Mouse (Mus musculus) thymus, postnatal 0 days (tissue): ENCODE results near the gene Ralgapa2. TPM values are rescaled to one million over a fixed set of nuclear protein-coding genes. Genes with fewer than 3 reads are reported as not detected.

Source experiments
- DNase-seq: peaks from one replicate; pipeline ENCODE4 v3.0.0-alpha.2; 2015; ENCODE audit warnings: low spot score
- polyA plus RNA-seq: library from polyadenylated mRNA; unstranded; fragments of >200 nt; fragmentation: Nextera tagmentation; extraction: Ambion mirVana; gene quantifications from 2 replicates; pipeline ENCODE4 v1.2.1, GENCODE M21; 2015

Ralgapa2 gene
- polyA plus RNA-seq, 1 experiment from 2014 or later: 5.1 TPM

DNA sequence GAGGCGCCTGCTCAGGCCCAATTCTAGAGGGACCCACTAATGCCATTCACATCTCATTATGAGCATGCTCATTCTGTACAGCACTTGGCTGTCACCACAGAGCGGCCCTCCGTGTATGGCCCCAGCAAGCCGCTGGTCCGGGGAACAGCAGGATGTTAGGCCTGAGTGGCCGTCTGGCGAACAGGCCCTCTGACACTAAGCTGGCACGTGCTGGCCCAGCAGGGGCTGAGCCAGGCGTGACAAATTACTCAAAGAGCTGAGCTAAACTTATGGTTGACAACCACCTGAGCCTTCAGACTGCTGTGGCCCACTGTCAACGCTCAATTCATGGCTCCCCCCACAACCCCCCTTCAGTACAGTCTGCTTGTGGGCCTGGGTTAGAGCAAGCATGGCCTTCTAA, 249.9 kb downstream of the Ralgapa2 start:
- no peak for DNase-seq

DNA sequence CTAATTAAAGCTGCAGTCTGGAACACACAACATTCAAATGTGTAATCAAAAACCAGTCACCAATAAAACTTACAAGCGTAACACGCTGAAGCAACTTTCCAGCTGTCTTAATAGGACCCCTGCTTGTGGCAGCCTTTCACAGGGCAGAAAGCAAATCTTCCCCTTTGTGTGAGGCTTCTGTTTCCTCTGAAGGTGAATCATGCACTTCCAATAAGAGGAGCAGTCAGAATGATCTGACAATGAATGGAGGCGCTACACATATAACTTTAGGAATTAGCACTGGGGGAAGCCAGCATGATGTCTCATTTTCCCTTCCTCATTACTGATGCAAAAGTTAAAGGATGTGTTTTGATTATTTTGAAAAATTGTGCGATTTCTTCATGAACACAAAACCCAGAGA, 251.0 kb downstream of the Ralgapa2 start:
- DNase-seq: no peak

DNA sequence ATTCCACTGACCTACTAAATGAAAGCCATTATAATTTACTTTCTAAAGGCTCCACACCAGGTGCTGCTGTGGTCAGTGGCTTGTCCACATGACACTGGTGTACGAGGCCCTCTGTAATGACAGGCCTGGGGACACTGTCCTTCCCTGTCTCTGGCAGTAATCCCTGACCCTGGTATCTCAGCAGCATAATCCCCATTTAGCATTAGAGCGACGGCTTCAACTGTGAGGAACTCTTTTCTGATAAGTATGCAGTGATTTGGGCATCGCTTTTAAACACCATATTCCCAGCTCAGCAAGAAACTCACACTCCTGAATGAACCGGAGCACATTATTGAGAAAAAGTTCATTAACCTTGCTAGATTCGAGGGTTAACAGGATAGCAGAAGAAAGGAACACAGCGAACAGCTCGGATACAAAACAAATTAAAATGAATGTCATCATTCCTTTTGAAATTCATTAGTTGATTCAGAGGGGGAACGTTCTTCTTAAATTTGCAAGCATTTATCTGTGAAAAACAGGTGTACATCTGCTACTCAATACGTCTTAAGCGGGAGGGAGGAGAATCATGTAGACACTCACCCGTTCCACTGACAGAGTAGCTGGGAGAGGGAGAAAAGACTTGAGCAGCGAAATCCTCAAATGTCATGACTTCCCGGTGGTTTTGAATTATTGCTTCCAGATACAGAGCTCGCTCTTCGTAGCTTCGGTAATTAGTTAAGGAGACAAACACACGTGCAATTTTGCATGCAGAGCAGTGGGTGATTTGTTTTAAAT, 252.2 kb downstream of the Ralgapa2 start:
- DNase-seq: no peak

DNA sequence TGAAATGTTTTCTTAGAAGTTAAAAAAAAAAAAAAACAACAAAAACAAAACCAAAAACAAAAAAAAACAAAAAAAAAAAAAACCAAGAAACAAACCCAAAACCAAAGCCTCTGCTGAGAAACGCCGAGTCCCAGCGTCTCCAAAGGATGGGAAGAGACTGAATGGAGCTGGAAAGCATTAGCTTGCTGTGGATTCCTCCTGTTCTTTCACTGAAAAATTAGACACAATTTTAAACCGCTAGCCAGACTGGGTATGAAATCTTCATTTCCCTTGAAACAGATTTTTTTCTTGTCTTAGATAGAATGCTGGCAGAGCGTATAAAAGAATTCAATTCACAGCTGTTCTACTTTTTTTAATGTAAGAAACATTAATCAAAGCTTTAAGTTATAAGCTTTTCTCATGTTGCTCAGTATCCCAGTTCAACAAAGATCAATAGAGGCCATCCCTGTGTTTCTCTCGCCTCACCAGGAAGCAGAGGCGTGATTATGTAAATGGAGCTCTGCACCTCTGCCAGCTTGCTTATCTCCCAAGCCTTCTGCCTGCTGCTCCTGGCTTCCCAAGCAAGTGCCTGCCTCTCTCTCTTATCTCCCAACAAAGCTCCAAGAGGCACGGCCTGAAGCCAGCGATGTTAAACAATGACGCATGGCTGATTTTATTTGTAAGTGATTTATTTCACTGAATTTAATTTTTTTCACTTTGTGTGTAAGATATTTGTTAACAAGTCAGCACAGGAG, 253.2 kb downstream of the Ralgapa2 start:
- DNase-seq: no peak

DNA sequence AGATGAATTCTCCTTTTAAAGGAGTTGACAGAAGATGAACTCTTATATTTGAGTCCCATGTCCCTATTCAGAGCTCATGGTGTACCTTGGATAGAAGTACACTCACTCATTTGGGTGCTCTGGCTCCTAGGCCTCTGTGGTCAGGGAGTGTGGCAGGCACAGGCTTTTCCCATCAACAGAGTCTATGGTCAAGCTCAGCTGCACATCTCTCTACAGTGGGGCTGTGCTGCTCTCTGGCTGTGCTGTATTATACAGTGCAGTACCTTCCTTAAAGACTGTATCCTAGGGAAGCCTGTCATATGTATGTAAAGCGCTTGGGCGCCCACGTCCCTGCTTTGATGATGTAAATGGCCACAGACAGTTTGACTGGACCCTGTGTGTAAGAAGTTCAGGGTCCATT, 254.5 kb downstream of the Ralgapa2 start:
- no peak for DNase-seq

DNA sequence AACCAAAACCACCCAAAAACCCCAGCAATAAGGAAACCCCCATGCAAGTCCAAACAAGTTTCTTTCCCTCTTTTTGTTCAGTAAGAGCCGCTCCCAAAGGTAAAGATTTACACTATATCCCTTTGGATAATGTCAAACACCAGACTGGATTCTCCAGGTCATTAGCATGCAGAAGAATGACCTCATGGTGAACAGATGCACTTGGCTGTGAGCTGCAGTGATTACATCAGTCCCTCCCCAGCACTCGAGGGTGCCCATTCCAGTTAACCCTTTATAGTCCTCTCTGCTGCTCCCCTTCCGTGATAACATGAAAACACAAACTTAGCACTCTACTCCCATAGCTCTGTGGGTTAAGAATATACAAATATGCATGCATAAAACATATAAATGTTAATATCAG, 255.1 kb downstream of the Ralgapa2 start:
- DNase-seq: no peak

DNA sequence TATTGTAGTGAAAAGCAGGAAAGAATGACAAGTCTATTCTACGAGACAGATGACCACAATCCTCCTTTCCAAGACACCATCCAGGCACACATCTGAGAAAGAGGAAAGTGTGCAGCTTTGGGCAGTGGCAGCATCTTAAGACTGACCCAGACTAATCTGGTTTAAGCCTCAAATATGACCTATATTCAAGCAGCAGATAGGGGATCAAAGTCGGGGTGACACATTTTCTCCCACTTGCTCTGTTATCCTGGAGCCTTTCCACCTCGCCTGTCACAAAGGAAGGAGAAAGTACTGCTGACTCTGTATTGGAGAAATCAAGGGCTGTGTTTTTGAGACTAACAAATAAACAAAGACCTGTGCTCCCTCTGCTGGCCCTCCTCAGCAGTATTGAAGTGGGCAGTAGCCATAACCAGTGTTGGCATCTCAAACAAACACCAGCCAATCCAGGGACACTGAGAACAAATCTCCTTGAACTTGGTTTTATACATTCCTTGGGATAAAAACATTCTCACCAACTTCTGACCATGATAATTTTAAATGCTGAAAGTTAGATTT, 255.7 kb downstream of the Ralgapa2 start:
- DNase-seq: no peak

DNA sequence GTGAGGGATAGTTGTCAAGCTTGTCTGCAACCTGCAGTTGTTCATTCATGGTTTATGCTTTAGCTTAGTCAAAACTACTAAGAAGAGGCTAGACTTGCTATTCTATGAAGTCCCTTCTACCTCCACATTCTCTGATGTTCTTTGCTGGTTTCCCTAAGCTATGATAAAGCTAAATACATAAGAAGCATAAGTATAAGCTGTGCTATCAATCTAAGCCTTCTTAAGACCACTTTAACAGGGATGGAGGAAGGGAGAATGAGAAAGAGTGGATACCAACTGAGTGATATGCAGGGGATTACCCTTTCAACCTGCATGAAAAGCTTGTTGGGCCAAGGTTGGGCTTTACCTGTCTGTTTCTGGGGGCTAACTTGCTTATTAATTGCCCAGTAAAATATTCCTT, 256.5 kb downstream of the Ralgapa2 start:
- DNase-seq: no peak

DNA sequence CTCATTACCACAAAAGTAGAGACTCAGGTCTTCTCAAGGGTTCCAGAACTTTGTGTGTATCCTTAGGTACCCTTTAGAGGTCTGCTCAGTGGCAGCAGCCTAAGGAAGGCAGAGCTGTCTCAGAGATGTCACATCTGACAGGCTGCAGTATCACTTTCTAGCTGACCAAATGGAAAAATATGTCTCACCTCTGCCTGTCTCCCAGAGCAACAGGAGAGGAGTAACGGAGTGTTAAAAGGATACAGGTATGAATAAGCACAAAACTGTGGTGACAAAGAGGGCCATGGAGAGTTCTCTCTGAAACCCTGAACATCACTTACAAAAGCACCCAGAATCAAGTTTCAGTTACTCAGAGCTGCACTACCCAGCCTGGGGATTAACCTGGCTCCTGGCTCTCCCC, 257.8 kb downstream of the Ralgapa2 start:
- DNase-seq: no peak

DNA sequence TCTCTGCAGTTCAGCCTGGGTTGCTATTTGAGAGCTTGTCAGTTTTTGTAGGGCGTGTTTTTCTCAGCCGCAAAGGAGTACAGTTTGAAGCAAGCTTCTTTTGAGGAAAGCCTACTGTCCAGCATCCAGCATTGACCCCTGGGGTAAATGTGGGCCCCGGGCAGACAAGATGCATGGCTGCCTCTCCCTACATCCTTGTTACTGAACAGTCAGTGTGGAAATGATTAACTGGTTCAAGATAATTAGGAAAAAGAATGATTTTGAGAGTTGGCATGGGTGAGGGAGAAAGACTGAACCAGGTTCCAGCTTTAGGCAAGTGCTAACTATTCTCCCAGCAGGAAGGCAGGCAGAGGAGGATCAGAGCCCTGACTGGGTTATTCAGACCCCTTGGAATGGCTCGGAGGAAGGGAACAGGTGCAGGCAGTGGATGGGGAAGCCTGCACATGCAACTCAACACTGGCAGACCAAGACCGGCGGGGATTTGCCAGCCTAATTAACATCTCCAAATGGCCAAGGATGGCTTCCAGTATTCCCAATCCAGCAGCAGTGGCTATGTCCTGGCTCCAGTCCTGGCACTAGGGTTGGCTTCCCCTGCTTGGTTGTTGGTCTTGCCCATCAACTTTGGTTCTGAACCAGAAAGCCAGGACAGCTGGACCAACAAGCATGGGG, 261.8 kb downstream of the Ralgapa2 start:
- DNase-seq: no peak

DNA sequence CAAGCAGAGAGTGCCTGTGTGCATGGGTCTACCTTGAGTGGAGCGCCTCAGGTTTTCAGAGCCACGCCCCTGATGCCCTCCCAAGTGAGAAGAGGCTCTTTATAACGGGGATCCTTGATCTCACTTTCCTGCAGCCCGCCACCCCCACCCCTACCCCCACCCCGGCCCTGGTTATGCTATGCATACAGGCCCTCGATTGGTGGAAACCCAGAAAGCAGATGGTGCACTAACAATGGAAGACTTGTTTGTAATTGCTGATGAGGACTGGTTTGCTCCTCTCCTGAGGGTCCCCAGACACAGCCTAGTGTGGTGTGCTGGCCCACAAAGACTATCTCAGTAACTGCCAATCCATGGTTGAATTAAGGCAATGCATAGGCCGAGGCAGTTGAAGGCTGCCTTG, 263.1 kb downstream of the Ralgapa2 start:
- DNase-seq: no peak

DNA sequence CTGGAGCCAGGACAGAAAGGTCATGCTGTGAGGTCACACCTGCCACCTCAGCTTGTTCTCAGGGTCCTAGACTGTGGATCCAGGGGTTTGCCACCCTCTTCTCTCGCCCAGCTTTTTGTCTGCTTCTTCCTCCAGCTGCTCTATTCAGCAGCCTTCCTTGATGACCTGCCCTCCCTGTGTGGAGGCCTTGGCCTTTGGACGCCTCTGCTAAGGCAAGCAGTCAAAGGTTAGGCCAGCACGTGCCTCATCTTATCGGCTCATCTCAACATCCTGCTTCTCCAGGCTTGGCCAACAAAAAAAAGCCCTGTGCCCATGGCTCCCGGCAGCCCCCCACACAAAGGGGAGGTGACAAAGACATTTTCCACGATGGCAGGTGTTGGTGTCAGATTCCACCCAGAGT, 264.6 kb downstream of the Ralgapa2 start:
- DNase-seq: no peak

DNA sequence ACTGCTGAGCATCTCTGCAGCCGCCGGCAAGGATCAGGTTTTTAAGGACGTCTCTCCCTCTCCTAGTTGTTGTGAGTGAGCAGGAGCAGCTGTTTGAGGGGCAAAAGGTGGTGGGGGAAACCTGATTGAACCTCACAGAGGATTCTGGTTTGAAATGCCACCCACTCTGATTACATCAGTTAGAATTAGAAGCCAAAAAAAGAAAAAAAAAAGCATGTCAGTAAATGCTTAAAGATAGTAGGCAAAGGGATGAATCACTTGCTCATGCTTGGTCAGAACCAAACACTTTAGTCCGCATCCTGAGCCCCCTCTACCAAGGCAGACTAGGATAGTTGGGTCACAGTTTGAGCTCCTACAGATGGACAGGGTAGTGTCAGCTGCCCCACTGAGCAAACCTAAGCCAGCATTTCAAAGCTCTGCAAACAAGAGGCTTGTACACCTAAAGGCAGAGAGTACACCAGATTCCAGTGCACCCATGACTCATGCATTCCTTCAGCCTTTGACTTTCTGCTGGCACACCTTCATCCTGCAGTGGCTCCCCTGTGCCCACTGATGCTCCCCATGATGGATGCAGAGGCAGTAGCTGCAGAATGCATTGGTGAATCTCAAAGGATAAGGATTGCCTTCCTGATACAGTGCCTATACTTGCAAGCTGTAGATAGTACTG, 265.6 kb downstream of the Ralgapa2 start:
- no peak for DNase-seq

DNA sequence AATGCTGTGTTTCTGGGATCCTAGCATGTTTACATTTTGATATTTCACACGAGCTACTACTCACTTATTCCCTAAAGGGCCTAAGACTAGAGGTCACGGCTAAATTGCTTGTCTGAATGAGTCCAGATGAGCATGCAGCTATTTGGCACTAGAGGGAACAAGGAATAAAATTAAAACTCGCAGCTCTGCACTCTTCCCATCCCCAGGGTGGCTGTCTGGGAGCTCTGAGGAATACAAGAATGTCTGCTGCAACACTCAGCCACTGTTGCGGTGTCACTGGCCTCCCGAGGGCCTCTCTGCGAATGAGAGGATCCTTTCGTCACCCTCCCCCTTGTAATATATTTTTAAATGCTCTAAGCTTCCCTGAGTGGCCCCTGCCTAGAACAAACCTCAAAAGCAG, 266.7 kb downstream of the Ralgapa2 start:
- no peak for DNase-seq

DNA sequence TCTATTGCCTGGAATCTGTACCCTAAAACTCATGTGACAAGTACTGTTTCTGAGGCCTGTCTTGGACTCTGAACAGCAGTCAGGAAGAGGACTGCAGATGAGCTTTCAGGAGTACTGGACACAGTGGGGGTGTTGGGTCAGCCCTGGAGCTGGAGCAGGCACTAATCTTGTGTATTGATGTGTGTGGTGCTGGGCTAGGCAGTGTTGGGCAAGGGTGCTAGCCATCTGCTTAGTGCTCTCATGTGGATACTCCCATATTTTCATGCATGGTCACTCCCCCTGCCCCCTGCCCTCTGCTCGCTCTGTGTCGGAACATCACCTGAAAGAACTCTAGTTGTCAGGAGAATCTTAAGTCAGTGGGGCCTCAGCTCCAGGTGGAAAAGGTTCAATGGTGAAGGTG, 268.1 kb downstream of the Ralgapa2 start:
- no peak for DNase-seq

DNA sequence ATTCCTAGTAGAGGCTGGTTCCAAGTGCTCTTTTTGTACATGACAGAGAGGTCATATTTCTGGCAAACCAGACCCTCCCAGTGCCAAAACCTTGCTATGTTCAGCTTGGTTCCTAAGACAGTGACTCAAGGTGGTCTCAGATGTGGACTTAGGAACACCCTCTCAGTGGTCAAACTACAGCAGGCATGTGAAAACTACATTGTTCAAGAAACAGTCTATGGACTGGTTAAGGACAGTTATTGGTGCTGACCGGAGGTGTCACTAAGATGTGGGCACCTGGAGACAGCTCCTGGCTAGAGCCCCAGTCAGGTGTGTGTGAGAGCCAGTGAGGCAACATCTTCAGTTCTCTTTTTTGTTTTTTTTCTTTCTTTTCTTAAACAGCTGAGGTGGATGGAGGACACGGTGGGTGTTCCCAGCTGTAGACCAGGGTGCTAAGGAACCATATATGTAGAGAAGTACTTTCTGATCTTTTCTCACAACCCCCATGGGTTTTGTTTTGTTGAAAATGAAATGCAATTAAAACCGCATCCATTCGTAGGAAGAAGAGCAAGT, 272.9 kb downstream of the Ralgapa2 start:
- no peak for DNase-seq

DNA sequence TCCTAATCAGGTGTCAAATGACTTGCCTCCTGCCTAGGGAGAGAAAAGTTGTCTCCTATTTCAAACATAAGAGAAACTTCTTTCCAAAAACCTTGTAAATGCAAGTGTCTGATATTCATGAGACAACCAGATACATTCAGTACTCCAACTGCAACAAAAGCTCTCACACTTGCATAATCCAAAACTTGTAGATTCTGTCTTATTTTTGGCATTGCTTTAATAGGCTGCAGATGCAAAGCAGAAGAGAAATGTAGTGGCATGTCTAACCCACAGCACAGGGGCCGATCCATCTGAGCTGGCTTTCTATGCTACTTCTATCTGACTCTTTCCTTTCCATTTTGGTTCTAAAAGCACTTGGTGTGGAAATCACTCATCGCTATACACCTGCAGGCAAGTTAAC, 280.7 kb downstream of the Ralgapa2 start:
- DNase-seq: no peak

DNA sequence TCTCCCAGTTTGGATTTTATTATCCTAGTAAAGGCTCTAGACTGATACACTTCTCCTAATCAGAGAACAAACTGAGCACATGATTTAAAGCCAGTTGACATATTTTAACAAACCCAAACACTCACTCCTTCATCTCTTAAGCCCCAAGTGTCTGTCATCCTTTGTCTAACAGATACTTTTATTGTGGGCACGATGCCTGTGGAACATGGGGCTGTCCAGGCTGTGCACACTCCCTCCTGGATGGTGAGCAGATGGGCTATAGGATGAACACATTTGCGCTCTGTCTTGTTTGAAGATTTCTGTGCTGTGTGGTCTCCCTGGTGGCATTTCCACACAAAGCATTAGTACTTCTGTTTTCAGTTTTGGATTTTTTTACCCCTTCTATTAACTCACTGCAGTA, 283.7 kb downstream of the Ralgapa2 start:
- no peak for DNase-seq

DNA sequence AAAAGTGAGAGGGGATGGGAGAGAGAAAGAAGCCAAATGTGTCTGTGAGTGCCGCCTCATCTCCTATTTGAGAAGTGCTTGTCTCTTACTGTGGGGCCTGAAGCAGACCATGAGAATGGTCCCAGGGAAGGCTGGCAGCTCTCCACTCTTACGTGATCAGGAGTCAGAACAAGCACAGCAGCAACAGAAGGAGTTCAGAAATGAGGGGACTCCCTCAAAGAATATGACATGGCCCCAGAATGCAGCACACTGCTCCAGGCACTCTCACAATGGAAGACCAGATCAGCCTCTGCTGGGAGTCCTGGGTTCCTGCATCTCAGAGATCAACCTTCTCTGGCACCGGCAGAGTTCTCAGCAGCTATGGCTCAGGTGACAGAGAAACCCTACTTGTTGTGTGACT, 284.5 kb downstream of the Ralgapa2 start:
- no peak for DNase-seq

DNA sequence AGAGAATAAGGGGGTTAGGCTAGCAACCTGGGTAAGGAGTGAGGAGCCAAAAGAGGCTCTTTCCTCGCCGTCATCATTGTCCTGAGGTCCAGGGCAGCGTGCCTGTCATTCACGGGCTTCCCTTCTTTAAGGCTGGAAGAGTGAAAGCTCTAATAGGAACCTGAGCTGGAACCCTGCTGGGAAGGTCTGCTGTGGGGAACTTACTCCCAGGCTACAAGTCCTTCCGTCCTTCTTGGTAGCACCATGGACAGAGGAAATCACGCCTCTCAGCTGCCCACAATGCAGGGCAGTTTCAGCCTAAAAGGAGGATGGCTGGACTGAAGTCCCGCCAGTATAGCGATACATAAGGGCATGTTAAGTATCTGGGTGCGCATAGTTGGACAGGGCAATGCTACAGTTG, 285.7 kb downstream of the Ralgapa2 start:
- no peak for DNase-seq

DNA sequence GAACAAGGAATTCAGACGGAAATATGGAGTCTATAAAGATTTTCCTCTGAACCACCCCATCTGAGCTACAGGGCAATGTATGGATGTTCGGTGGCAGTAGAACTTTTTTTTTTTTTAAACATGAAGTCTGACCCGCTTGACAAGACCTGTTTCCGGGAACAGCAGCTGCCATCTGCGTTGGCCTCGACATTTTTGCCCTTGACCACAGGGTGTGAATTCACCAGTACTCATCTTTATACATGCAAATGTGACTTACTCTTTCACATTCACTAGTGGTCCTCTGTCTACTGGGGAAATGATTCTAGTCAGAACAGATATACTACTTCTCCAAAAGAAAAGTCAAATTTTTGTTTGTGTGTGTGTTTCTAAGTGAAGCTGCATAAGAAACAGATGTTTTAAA, 286.3 kb downstream of the Ralgapa2 start:
- DNase-seq: no peak
